Mouse (Mus musculus): Measurements from ENCODE around the gene Hdac2.

- TF ChIP-seq CTCF (IDR thresholded peaks at IDR 0.05; ENCODE audit: low read depth) (no peak), EP300 (optimal IDR thresholded peaks at IDR 0.05) (no peak)
Measured at GRCm38 (mm10) chr10:36936271-36936670, 38.1 kb upstream of the Hdac2 start.
